Mouse (Mus musculus) natural killer cell, adult 2 months (primary cell): ENCODE data around the gene Hrc.

Source experiments
- DNase-seq, 2 experiments: peaks; one replicate each; pipeline ENCODE4 v3.0.0; 2022; ENCODE audit warnings: low spot score in 2 of 2

Hrc gene

GRCm38 (mm10) chr7:45366652-45367019 is 31.5 kb downstream of the Hrc start, which contains the start of gene Ppfia3:
Gene Ppfia3 (minus strand): TSS chr7:45367019.
- no peak for DNase-seq

GRCm38 (mm10) chr7:45367020-45367880 is 32.2 kb downstream of the Hrc start:
- peak; percentile 98 for DNase-seq

- no peak for DNase-seq
These were observed 33.1 kb downstream of the Hrc start for GRCm38 (mm10) chr7:45368178-45368577.

- no peak for DNase-seq
These were observed 34.1 kb downstream of the Hrc start for GRCm38 (mm10) chr7:45369022-45369745.

- no peak for DNase-seq
These were observed 34.9 kb downstream of the Hrc start for GRCm38 (mm10) chr7:45369836-45370474.

- peak; percentile 78 to 89 for DNase-seq
These were observed 35.6 kb downstream of the Hrc start, which contains the start of gene Lin7b for GRCm38 (mm10) chr7:45370475-45371311. Gene Lin7b (minus strand): TSS chr7:45370583.

GRCm38 (mm10) chr7:45372371-45372770 is 37.3 kb downstream of the Hrc start:
- DNase-seq, result no peak

GRCm38 (mm10) chr7:45374620-45375019 is 39.5 kb downstream of the Hrc start:
- DNase-seq, result no peak

- no peak for DNase-seq
These were observed 41.0 kb downstream of the Hrc start for GRCm38 (mm10) chr7:45376057-45376456.

GRCm38 (mm10) chr7:45386077-45386476 is 51.0 kb downstream of the Hrc start:
- DNase-seq, result no peak
